34 mouse cellular contexts compared by ENCODE assay signal in genomic region chr1:175913728-175914303, GRCm38 (mm10). TPM values are rescaled to one million over a fixed set of nuclear protein-coding genes. Genes with fewer than 3 reads are reported as not detected.
A peak's percentile ranks its signal among the peaks of the same experiment; 100 is the strongest.
DNase-seq lines count a peak whose midpoint lies in the region; ATAC-seq lines count a peak whose summit lies in the region.
"Had no signal": no experiment of that assay in that cellular context is flagged by ENCODE, and none has a peak within 500 bp of the region (broad histone marks: within the 10 kb centered on the region; RNA-seq: fewer than 3 reads in every experiment).

No protein-coding gene starts in this region.

- H3K27me3 ChIP-seq in kidney, embryonic 14.5 days (ENCODE audit: control insufficient read depth, insufficient read depth, low read length): no peaks in the 10 kb centered on the region
- H3K27me3 ChIP-seq in liver, embryonic 12.5 days (replicated peaks): no peaks in the 10 kb centered on the region
- no peaks in the 10 kb centered on the region for H3K27me3 ChIP-seq in liver, embryonic 13.5 days
- H3K27me3 ChIP-seq: embryonic facial prominence, embryonic 12.5 days; limb, embryonic 13.5 days had no signal

- 60% methylated on average over 5 of the region's 5 CpGs for WGBS in kidney, embryonic 14.5 days
- 52% methylated on average over 5 of the region's 5 CpGs for WGBS in liver, embryonic 12.5 days (ENCODE audit: insufficient replicate concordance)
- WGBS in liver, embryonic 13.5 days (ENCODE audit: insufficient replicate concordance): 59% methylated on average over 5 of the region's 5 CpGs

- H3K36me3 ChIP-seq in kidney, embryonic 14.5 days (ENCODE audit: control insufficient read depth, insufficient read depth, low read length): peaks cover 17% of the 10 kb centered on the region
- peaks cover 23% of the 10 kb centered on the region for H3K36me3 ChIP-seq in liver, embryonic 12.5 days
- H3K36me3 ChIP-seq in liver, embryonic 13.5 days: peaks cover 15% of the 10 kb centered on the region

- no peaks in the 10 kb centered on the region for H3K4me1 ChIP-seq in kidney, embryonic 14.5 days (ENCODE audit: control insufficient read depth, insufficient read depth, low read length)
- peaks cover 10% of the 10 kb centered on the region for H3K4me1 ChIP-seq in liver, embryonic 12.5 days
- H3K4me1 ChIP-seq in liver, embryonic 13.5 days (replicated peaks): peaks cover 14% of the 10 kb centered on the region
- H3K4me1 ChIP-seq: embryonic facial prominence, embryonic 12.5 days; limb, embryonic 13.5 days had no signal

- no peaks in the 10 kb centered on the region for H3K9me3 ChIP-seq in kidney, embryonic 14.5 days (ENCODE audit: control insufficient read depth, low read length)
- no peaks in the 10 kb centered on the region for H3K9me3 ChIP-seq in liver, embryonic 12.5 days (replicated peaks)
- no peaks in the 10 kb centered on the region for H3K9me3 ChIP-seq in liver, embryonic 13.5 days (replicated peaks)
- H3K9me3 ChIP-seq: embryonic facial prominence, embryonic 12.5 days; G1E; limb, embryonic 13.5 days; megakaryocyte, embryonic 14.5 days had no signal

- peak; percentile 79 for ATAC-seq in kidney, embryonic 14.5 days (ENCODE audit: low FRiP score, low TSS enrichment)
- peak; percentile 55 for ATAC-seq in liver, embryonic 12.5 days
- ATAC-seq in liver, embryonic 13.5 days (ENCODE audit: low read depth): peak; percentile 48; the same call in 1 of the 2 replicates
- ATAC-seq: forebrain, embryonic 14.5 days; hindbrain, embryonic 16.5 days; lung, postnatal 0 days had no signal

- H3K4me3 ChIP-seq in kidney, embryonic 14.5 days (ENCODE audit: low read length): no peak overlapping the region
- H3K4me3 ChIP-seq in liver, embryonic 12.5 days: no peak overlapping the region
- H3K4me3 ChIP-seq in liver, embryonic 13.5 days (replicated peaks): no peak overlapping the region
- H3K4me3 ChIP-seq: embryonic facial prominence, embryonic 12.5 days; left cerebral cortex, adult 2 months; limb, embryonic 13.5 days; megakaryocyte, embryonic 14.5 days had no signal

- no peak overlapping the region for H3K9ac ChIP-seq in kidney, embryonic 14.5 days (ENCODE audit: low read depth, low read length)
- H3K9ac ChIP-seq in liver, embryonic 12.5 days: no peak overlapping the region
- no peak overlapping the region for H3K9ac ChIP-seq in liver, embryonic 13.5 days
- H3K9ac ChIP-seq: embryonic facial prominence, embryonic 12.5 days; limb, embryonic 13.5 days had no signal

- intact Hi-C loops in heart, postnatal 14 days (cut with DNase I): no loop called here

- no peak overlapping the region for H3K4me2 ChIP-seq in kidney, embryonic 14.5 days (replicated peaks; ENCODE audit: low read depth, low read length)
- H3K4me2 ChIP-seq in liver, embryonic 12.5 days: no peak overlapping the region
- no peak overlapping the region for H3K4me2 ChIP-seq in liver, embryonic 13.5 days
- H3K4me2 ChIP-seq: embryonic facial prominence, embryonic 12.5 days; heart, embryonic 11.5 days; limb, embryonic 13.5 days had no signal

- H3K27ac ChIP-seq in kidney, embryonic 14.5 days (ENCODE audit: low read depth, low read length): no peak overlapping the region
- H3K27ac ChIP-seq in liver, embryonic 12.5 days: no peak overlapping the region
- H3K27ac ChIP-seq in liver, embryonic 13.5 days: no peak overlapping the region
- H3K27ac ChIP-seq: embryonic facial prominence, embryonic 12.5 days; left cerebral cortex, adult 2 months; limb, embryonic 13.5 days had no signal

- peak; percentile 90 for DNase-seq in heart, adult 11 months
- no peak for DNase-seq in heart, postnatal 14 days
- DNase-seq in kidney, postnatal 14 days: no peak
- no peak for DNase-seq in liver
- DNase-seq in liver, embryonic 13.5 days: no peak
- DNase-seq in left cerebral cortex, adult 18-20 months (ENCODE audit: low spot score in 2 of 2): no peak
- DNase-seq: adrenal gland, postnatal 10 days; cerebellum, adult 8-10 months; cerebellum, postnatal 25 days; gastrocnemius, postnatal 14 days; kidney, adult 8-10 months; lung, postnatal 4 days; midbrain, embryonic 14.5 days; thymus, adult 18-20 months; thymus, postnatal 25 days had no signal

RNA-seq across cellular contexts. Expression of gene Gm38100, which starts 6.3 kb away (rescaled TPM):
- total RNA-seq in heart, postnatal 14 days (2021): not detected
- not detected in 2 replicates for polyA plus RNA-seq in kidney, embryonic 14.5 days (2014; fragmentation: Nextera tagmentation; extraction: Ambion mirVana)
- polyA plus RNA-seq in liver, embryonic 12.5 days (2016; fragmentation: Nextera tagmentation; extraction: Ambion mirVana): not detected in 2 replicates
- polyA plus RNA-seq in liver, embryonic 13.5 days (2015; fragmentation: Nextera tagmentation; extraction: Ambion mirVana): 0.08 TPM in 1 of 2 replicates, not detected in the other
- not detected for total RNA-seq in left cerebral cortex, adult 18-20 months (2021)
- total RNA-seq: adrenal gland, postnatal 10 days; gastrocnemius, postnatal 14 days; granulocyte monocyte progenitor cell, adult 5-6 weeks; layer of hippocampus, postnatal 10 days; left cerebral cortex, adult 2 months; left cerebral cortex, postnatal 36 days; monocyte, adult 5-6 weeks had no signal
- polyA plus RNA-seq: forebrain, embryonic 14.5 days; G1E; heart, embryonic 11.5 days; hindbrain, embryonic 11.5 days; hindbrain, embryonic 16.5 days; liver, embryonic 16.5 days; lung, postnatal 0 days; midbrain, embryonic 14.5 days; neural tube, embryonic 14.5 days; stomach, embryonic 16.5 days had no signal

RNA-seq across cellular contexts. Expression of gene Exo1, which starts 33.4 kb away (rescaled TPM):
- 1 to 10 TPM; 1.1 to 2.2 TPM for total RNA-seq in heart, postnatal 14 days (2021)
- polyA plus RNA-seq in kidney, embryonic 14.5 days (2014; fragmentation: Nextera tagmentation; extraction: Ambion mirVana): 76.1 and 103 TPM in 2 replicates
- polyA plus RNA-seq in liver, embryonic 12.5 days (2016; fragmentation: Nextera tagmentation; extraction: Ambion mirVana): 76.5 and 78.4 TPM in 2 replicates
- polyA plus RNA-seq in liver, embryonic 13.5 days (2015; fragmentation: Nextera tagmentation; extraction: Ambion mirVana): 55.8 and 69.8 TPM in 2 replicates
- total RNA-seq in left cerebral cortex, adult 18-20 months (2021): 1 to 10 TPM in 1 of 2 experiments, under 1 TPM in 1; 0.42 to 1.0 TPM
